Mouse (Mus musculus) spleen, adult 2 months (tissue): ENCODE data around the gene Lrrc23. TPM values are rescaled to one million over a fixed set of nuclear protein-coding genes. Genes with fewer than 3 reads are reported as not detected.

ENCODE experiments used
- DNase-seq, 2 experiments: peaks; one replicate each; pipeline versions ENCODE4 v3.0.0 to v3.0.0-alpha.2; 2012 to 2021; ENCODE audit warnings: low spot score in 2 of 2, low read depth in 1 of 2
- H3K27ac ChIP-seq: fragments of 200-500 bp; 2 replicates; pipeline ENCODE4 v1.5.1; 2012; ENCODE audit warnings: low read length, inconsistent platforms; ENCODE audit not compliant: insufficient read depth
- H3K27me3 ChIP-seq: fragments of 200-500 bp; 2 replicates; pipeline ENCODE4 v1.6.1; 2012; ENCODE audit warnings: mild to moderate bottlenecking, moderate library complexity, low read length, inconsistent platforms; ENCODE audit not compliant: control insufficient read depth, insufficient read depth
- H3K36me3 ChIP-seq: fragments of 200-500 bp; 2 replicates; pipeline ENCODE4 v1.6.1; 2012; ENCODE audit warnings: mild to moderate bottlenecking, low read length, inconsistent platforms; ENCODE audit not compliant: control insufficient read depth, insufficient read depth
- H3K4me1 ChIP-seq: fragments of 200-500 bp; 2 replicates; pipeline ENCODE4 v1.6.1; 2011; ENCODE audit warnings: inconsistent platforms; ENCODE audit not compliant: control insufficient read depth, insufficient read depth, insufficient read length
- H3K4me3 ChIP-seq: fragments of 200-500 bp; 2 replicates; pipeline ENCODE4 v1.5.1; 2011; ENCODE audit warnings: mild to moderate bottlenecking, inconsistent platforms; ENCODE audit not compliant: insufficient read depth, insufficient read length; ENCODE audit errors: extremely low read depth
- CTCF ChIP-seq: fragments of 200-500 bp; IDR thresholded peaks from 2 replicates; pipeline ENCODE4 v1.5.1; 2011; ENCODE audit warnings: mild to moderate bottlenecking, inconsistent platforms; ENCODE audit not compliant: insufficient read depth, insufficient read length, insufficient replicate concordance; ENCODE audit errors: extremely low read depth
- POLR2A ChIP-seq: fragments of 200-500 bp; IDR thresholded peaks from 2 replicates; pipeline ENCODE4 v1.6.1; 2011; ENCODE audit warnings: low read depth, low read length, inconsistent platforms
- WGBS: fragments of 180-500 bp; shearing (Covaris S2); methylation state at CpG from one replicate; pipeline ENCODE4 v1.1.7; 2018; 5-methylcytosine and 5-hydroxymethylcytosine counted together
- polyA plus RNA-seq: library from polyadenylated mRNA; depleted of rRNA; stranded (reverse); fragments of >200 nt; gene quantifications from 2 replicates; pipeline ENCODE4 v1.2.3, GENCODE M21; 2012

Gene Lrrc23
- polyA plus RNA-seq, 1 experiment: 1.8 TPM

DNA sequence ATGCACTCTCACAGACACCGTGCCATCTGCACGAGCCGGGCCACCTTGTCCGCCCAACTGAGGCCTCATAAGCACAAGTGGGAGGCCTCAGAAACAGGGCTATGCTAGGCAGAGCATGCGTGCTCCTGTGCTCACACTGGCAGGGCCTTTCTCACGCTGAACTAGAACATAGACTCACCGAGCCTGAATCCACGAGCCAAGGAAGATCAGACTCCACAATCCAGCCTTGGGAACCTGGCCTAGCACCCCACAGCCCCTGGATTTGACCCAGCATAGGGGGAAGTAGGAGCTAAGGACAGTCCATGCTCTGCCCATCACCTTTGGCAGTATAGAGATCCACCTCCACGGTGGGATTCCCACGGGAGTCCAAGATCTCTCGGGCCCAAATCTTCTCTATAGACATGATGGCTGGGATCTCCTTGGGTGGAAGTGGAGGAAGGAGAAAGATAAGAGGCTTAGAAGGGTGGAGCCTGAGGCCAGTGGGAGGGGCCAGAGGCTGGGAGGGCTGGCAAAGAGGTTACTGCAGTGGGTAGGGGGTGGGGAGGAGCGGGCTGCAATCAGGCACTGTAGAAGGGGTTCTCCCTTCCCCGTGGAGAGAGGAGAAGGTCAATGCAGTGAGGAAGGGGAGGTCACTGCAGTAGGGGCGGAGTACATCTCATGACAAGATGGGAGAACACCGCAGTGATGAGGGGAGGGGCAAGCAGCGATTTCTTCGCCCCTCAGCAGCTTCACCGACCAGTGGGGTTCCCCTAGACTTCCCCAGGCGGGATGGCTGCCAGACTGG, 11.4 kb downstream of the Lrrc23 start:
- H3K27me3 ChIP-seq: peaks cover 7% of the 10 kb centered on the region

DNA sequence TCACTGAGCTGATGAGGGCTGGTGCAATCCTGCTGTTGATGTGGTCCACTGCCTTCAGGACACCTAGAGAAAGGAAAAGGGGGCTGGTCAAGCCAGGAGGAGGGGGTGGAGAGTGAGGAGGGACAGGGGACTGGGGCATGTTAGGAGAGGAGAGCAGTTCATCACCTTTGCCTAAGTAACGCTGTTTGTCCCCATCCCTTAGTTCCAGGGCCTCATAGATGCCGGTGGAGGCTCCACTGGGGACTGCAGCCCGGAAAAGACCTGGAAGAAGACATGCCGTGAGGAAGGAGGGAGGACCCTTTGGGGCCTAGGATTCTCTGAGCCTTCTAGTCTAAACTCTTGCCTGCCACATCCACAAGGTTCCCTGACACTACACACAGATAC, 12.0 kb downstream of the Lrrc23 start:
- Histone ChIP-seq H3K4me3 (no peak overlapping the region), H3K4me1 (peaks cover 9% of the 10 kb centered on the region; the same call in 1 of the 2 replicates), H3K27ac (no peak overlapping the region), H3K36me3 (no peaks in the 10 kb centered on the region), H3K27me3 (peaks cover 7% of the 10 kb centered on the region)
- no peak for TF ChIP-seq CTCF
- no peak for TF ChIP-seq POLR2A
- 94% methylated on average over 4 of the region's 4 CpGs for WGBS
- DNase-seq: no peak

More for the DNA sequence above, 11.4 kb downstream of the Lrrc23 start:
- 63% methylated on average over 19 of the region's 19 CpGs for WGBS
- Histone ChIP-seq H3K36me3 (no peaks in the 10 kb centered on the region), H3K4me1 (peaks cover 9% of the 10 kb centered on the region; the same call in 1 of the 2 replicates), H3K4me3 (no peak overlapping the region), H3K27ac (no peak overlapping the region)
- TF ChIP-seq POLR2A (no peak), CTCF (no peak)
- no peak for DNase-seq

DNA sequence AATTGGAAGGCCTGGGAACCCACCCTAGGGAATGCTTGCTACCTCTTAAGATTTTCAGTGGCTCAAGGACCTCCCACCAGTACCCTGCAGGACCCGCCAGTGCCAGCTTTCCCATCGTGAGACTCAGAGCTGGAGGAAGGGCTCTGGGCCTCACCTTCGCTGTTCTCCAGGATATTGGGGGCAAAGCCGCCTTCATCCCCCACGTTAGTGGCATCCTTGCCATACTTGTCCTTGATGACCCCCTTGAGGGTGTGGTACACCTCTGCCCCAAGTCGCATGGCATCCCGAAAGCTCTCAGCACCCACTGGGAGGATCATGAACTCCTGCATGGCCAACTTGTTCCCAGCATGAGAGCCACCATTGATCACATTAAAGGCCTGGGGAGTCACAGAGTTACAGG, 13.6 kb downstream of the Lrrc23 start:
- H3K4me3 ChIP-seq: no peak overlapping the region
- 87% methylated on average over 7 of the region's 7 CpGs for WGBS
- TF ChIP-seq CTCF (no peak), POLR2A (no peak)
- no peak overlapping the region for H3K27ac ChIP-seq
- peaks cover 7% of the 10 kb centered on the region for H3K27me3 ChIP-seq
- DNase-seq: no peak
- H3K36me3 ChIP-seq: no peaks in the 10 kb centered on the region
- H3K4me1 ChIP-seq: peaks cover 9% of the 10 kb centered on the region; the same call in 1 of the 2 replicates

DNA sequence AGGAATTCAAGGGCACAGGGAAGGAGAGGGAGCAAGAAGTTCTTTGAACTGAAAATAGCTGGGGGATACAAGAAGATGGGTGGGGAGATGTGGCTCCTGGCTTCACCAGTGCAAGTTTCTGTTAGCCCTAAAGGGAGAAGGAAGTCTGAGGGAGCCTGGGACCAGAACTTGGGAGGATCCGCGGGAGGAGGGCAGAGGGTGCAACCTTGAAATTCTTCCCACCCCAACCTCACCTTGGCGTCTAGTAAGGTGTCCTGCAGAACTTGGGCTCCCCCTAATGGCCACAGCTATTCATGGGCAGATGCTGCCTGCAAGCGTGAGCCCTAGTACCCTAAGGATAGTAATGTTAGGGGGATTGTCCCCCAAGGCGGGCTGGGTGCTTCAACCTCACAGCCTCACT, 20.3 kb downstream of the Lrrc23 start:
- no peak for TF ChIP-seq POLR2A
- peak; percentile 95; the same call in 1 of the 2 replicates for TF ChIP-seq CTCF
- no peak overlapping the region for H3K27ac ChIP-seq
- no peaks in the 10 kb centered on the region; the same call in 1 of the 2 replicates for H3K4me1 ChIP-seq
- DNase-seq: peak; percentile 77 to 85
- WGBS: 4% methylated on average over 5 of the region's 5 CpGs
- no peaks in the 10 kb centered on the region for H3K27me3 ChIP-seq
- no peak overlapping the region for H3K4me3 ChIP-seq
- no peaks in the 10 kb centered on the region for H3K36me3 ChIP-seq

DNA sequence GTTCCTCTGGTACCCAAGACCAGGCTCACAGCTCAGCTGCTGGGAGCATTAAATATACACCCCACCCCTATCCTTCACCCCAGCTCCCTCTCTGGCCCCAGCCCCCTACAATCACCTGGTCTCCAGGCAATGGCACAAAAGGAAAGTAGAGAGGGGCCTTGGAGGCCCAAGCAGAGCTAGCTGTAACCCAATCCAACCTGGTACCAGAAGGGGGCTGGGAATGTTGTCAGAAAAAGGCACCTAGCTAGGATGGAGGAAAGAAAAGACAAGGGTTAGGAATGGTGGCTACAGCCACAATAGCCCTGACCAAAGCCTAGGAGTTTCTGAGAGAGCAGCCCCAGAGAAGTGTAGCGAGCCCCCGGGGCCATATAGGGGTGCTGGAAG, 20.7 kb downstream of the Lrrc23 start:
- no peak for DNase-seq
- Histone ChIP-seq H3K36me3 (no peaks in the 10 kb centered on the region), H3K4me3 (no peak overlapping the region), H3K4me1 (no peaks in the 10 kb centered on the region; the same call in 1 of the 2 replicates), H3K27ac (no peak overlapping the region), H3K27me3 (no peaks in the 10 kb centered on the region)
- 49% methylated on average over 2 of the region's 2 CpGs for WGBS
- TF ChIP-seq CTCF (no peak), POLR2A (no peak)

DNA sequence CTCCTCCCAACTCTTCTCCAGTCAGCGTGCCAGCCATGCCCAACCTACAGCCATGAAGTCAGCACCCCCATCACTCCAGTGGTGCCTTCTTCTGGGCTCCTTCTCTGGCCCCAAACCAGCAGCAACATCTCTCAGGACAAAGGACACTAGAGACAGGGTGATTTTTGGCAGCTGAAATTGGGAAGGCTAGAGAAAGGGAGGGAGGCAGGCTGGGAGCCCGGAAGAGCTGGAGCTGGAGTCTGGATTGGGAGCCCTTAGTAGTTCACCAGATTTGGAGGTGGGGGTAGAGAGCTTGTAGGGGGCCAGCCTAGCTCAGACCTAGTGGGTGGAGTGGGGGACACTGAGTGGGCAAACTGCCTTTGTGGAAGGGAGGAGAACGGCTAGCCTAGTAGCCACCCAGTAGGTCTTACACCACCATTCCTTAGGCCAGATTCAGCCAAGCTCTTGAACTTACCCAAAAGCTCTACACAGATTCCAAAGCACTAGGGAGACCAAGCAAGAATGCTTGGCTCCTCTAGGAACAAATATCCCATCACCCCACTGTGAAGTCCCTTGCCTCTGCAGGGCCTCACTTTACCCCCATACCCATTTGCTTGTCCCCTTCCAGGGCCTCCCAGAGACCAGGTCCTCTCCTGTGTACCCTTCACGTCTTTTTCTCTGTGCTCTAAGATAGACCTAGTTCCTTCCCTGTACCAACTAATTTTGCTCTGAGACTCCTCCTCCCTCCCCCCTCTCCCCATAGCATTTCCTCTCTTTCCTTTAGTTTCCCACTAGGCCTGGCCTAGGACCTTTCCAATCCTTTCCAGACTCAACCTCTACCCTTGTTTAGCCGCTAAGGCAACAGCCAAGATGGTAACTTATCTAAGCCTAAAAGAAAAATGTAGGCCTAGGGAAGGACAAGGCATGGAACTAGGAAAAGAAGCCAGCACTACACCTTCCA, 21.3 kb downstream of the Lrrc23 start:
- Histone ChIP-seq H3K27ac (no peak overlapping the region), H3K36me3 (no peaks in the 10 kb centered on the region), H3K4me1 (no peaks in the 10 kb centered on the region; the same call in 1 of the 2 replicates), H3K4me3 (no peak overlapping the region), H3K27me3 (no peaks in the 10 kb centered on the region)
- 78% methylated on average over 5 of the region's 5 CpGs for WGBS
- no peak for TF ChIP-seq POLR2A
- TF ChIP-seq CTCF: no peak
- DNase-seq: no peak
